18 mouse cellular contexts compared by ENCODE assay signal in the genomic region with DNA sequence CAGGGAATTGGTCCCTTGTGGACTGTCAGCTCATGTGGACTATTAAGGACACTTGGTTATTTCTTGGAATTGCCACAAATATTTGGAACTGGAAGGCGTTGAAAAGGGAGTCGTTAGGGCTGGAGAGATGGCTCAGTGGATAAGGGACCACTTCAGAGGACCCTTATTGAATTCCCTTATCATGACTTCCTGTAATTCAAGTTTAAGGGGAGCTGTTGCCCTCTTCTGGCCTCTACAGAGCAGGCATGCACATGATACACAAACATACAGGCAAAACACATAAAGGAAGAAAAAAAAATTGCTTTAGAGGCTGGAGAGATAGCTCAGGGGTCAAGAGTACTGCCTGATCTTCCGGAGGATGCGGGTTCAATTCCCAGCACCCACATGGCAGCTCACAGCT. TPM values are rescaled to one million over a fixed set of nuclear protein-coding genes. Genes with fewer than 3 reads are reported as not detected.
DNase-seq lines count a peak whose midpoint lies in the region; ATAC-seq and TF ChIP-seq lines count a peak whose summit lies in the region.
"Had no signal": no experiment of that assay in that cellular context is flagged by ENCODE, and none has a peak within 500 bp of the region (broad histone marks: within the 10 kb centered on the region; RNA-seq: fewer than 3 reads in every experiment).

No protein-coding gene starts in this region.

- no peaks in the 10 kb centered on the region for H3K9me3 ChIP-seq in heart, embryonic 11.5 days (replicated peaks; ENCODE audit: control insufficient read depth, low read length)
- H3K9me3 ChIP-seq in kidney, postnatal 0 days (replicated peaks; ENCODE audit: low read length): no peaks in the 10 kb centered on the region
- no peaks in the 10 kb centered on the region for H3K9me3 ChIP-seq in lung, postnatal 0 days (ENCODE audit: low read length)
- no peaks in the 10 kb centered on the region for H3K9me3 ChIP-seq in embryonic facial prominence, embryonic 10.5 days
- H3K9me3 ChIP-seq: forebrain, embryonic 13.5 days; heart, embryonic 10.5 days; hindbrain, embryonic 15.5 days had no signal

- ATAC-seq in heart, embryonic 11.5 days (replicated peaks; ENCODE audit: insufficient number of reproducible peaks, low FRiP score, low TSS enrichment): no peak
- no peak for ATAC-seq in kidney, postnatal 0 days (replicated peaks; ENCODE audit: low FRiP score, low read depth)
- ATAC-seq in lung, postnatal 0 days: no peak
- ATAC-seq: activated CD4-positive, CD25-positive, alpha-beta regulatory T cell, adult 4 months; forebrain, embryonic 13.5 days; Patski had no signal

- no peak overlapping the region for H3K4me3 ChIP-seq in heart, adult 2 months
- no peak overlapping the region for H3K4me3 ChIP-seq in heart, embryonic 11.5 days (ENCODE audit: low read depth, low read length)
- no peak overlapping the region for H3K4me3 ChIP-seq in kidney, postnatal 0 days (replicated peaks; ENCODE audit: low read depth, low read length)
- no peak overlapping the region for H3K4me3 ChIP-seq in lung, postnatal 0 days (ENCODE audit: low read depth, low read length)
- no peak overlapping the region for H3K4me3 ChIP-seq in embryonic facial prominence, embryonic 10.5 days
- H3K4me3 ChIP-seq: forebrain, embryonic 13.5 days; heart, embryonic 10.5 days; hindbrain, embryonic 15.5 days had no signal

- intact Hi-C loops in heart, adult 2 months (cut with DNase I): no loop called here

- no peak for TF ChIP-seq EP300 in heart, adult 2 months (IDR thresholded peaks at IDR 0.05; ENCODE audit: insufficient read depth, low read depth, low read length)
- no peak for TF ChIP-seq EP300 in lung, postnatal 0 days (IDR thresholded peaks at IDR 0.05)

- TF ChIP-seq CTCF in heart, adult 2 months (IDR thresholded peaks at IDR 0.05): peak; percentile 31
- peak; percentile 34; the same call in 1 of the 2 replicates for TF ChIP-seq CTCF in kidney, postnatal 0 days (IDR thresholded peaks at IDR 0.05; ENCODE audit: low read depth)
- TF ChIP-seq CTCF in lung, postnatal 0 days (IDR thresholded peaks at IDR 0.05): peak; percentile 33

- H3K27ac ChIP-seq in heart, adult 2 months: no peak overlapping the region
- H3K27ac ChIP-seq in heart, embryonic 11.5 days (ENCODE audit: low read depth, low read length): no peak overlapping the region
- H3K27ac ChIP-seq in kidney, postnatal 0 days: no peak overlapping the region
- H3K27ac ChIP-seq in lung, postnatal 0 days (ENCODE audit: low read length): no peak overlapping the region
- H3K27ac ChIP-seq in embryonic facial prominence, embryonic 10.5 days (replicated peaks): no peak overlapping the region
- H3K27ac ChIP-seq: forebrain, embryonic 13.5 days; heart, embryonic 10.5 days; hindbrain, embryonic 15.5 days had no signal

- no peak overlapping the region for H3K4me2 ChIP-seq in heart, embryonic 11.5 days
- H3K4me2 ChIP-seq in kidney, postnatal 0 days (ENCODE audit: low read length): no peak overlapping the region
- no peak overlapping the region for H3K4me2 ChIP-seq in lung, postnatal 0 days (replicated peaks; ENCODE audit: low read depth, low read length)
- H3K4me2 ChIP-seq: forebrain, embryonic 13.5 days; hindbrain, embryonic 15.5 days had no signal

- H3K9ac ChIP-seq in heart, adult 2 months (ENCODE audit: low read depth, low read length): no peak overlapping the region
- H3K9ac ChIP-seq in heart, embryonic 11.5 days (ENCODE audit: low read depth, low read length): no peak overlapping the region
- no peak overlapping the region for H3K9ac ChIP-seq in kidney, postnatal 0 days (ENCODE audit: low read depth, low read length)
- no peak overlapping the region for H3K9ac ChIP-seq in lung, postnatal 0 days (replicated peaks; ENCODE audit: low read depth)
- H3K9ac ChIP-seq: forebrain, embryonic 13.5 days; hindbrain, embryonic 15.5 days had no signal

- DNase-seq in heart, adult 2 months: no peak
- no peak for DNase-seq in kidney, postnatal 0 days (ENCODE audit: low spot score)
- DNase-seq in kidney, postnatal 10 days: no peak
- DNase-seq in lung, postnatal 0 days (ENCODE audit: low spot score): no peak
- DNase-seq in lung, postnatal 4 days: no peak
- no peak for DNase-seq in embryonic facial prominence, embryonic 10.5 days (ENCODE audit: low spot score)
- DNase-seq: adrenal gland, postnatal 14 days; cerebellum, adult 11-12 months; cerebellum, adult 9-10 months; cerebellum, postnatal 25 days; gastrocnemius, postnatal 36 days; heart, adult 11 months had no signal

- H3K79me2 ChIP-seq in heart, adult 2 months (replicated peaks; ENCODE audit: control insufficient read depth, insufficient read depth, low read length): no peaks in the 10 kb centered on the region

- no peaks in the 10 kb centered on the region for H3K36me3 ChIP-seq in heart, adult 2 months (ENCODE audit: control insufficient read depth, insufficient read depth, low read length)
- H3K36me3 ChIP-seq in heart, embryonic 11.5 days (ENCODE audit: control insufficient read depth, insufficient read depth, low read length): peaks cover 26% of the 10 kb centered on the region
- peaks cover 40% of the 10 kb centered on the region for H3K36me3 ChIP-seq in kidney, postnatal 0 days (ENCODE audit: insufficient read depth, low read length)
- peaks cover 32% of the 10 kb centered on the region for H3K36me3 ChIP-seq in lung, postnatal 0 days (ENCODE audit: insufficient read depth, low read length)
- peaks cover 54% of the 10 kb centered on the region for H3K36me3 ChIP-seq in embryonic facial prominence, embryonic 10.5 days (replicated peaks)

- no peaks in the 10 kb centered on the region for H3K4me1 ChIP-seq in heart, adult 2 months (ENCODE audit: control insufficient read depth, insufficient read depth, low read length)
- H3K4me1 ChIP-seq in heart, embryonic 11.5 days (ENCODE audit: control insufficient read depth, insufficient read depth, low read length): no peaks in the 10 kb centered on the region
- H3K4me1 ChIP-seq in kidney, postnatal 0 days (replicated peaks; ENCODE audit: insufficient read depth, low read length): no peaks in the 10 kb centered on the region
- no peaks in the 10 kb centered on the region for H3K4me1 ChIP-seq in lung, postnatal 0 days (ENCODE audit: insufficient read depth, low read depth, low read length)
- no peaks in the 10 kb centered on the region for H3K4me1 ChIP-seq in embryonic facial prominence, embryonic 10.5 days
- H3K4me1 ChIP-seq: forebrain, embryonic 13.5 days; heart, embryonic 10.5 days; hindbrain, embryonic 15.5 days had no signal

- no peaks in the 10 kb centered on the region for H3K27me3 ChIP-seq in heart, adult 2 months (ENCODE audit: control insufficient read depth, insufficient read depth, low read length)
- H3K27me3 ChIP-seq in heart, embryonic 11.5 days (ENCODE audit: control insufficient read depth, insufficient read depth, low read length): no peaks in the 10 kb centered on the region
- H3K27me3 ChIP-seq in kidney, postnatal 0 days (ENCODE audit: insufficient read depth, low read length): no peaks in the 10 kb centered on the region
- H3K27me3 ChIP-seq in lung, postnatal 0 days (replicated peaks; ENCODE audit: insufficient read depth, low read length): no peaks in the 10 kb centered on the region
- no peaks in the 10 kb centered on the region for H3K27me3 ChIP-seq in embryonic facial prominence, embryonic 10.5 days (replicated peaks; ENCODE audit: low read depth, poor library complexity, severe bottlenecking)
- H3K27me3 ChIP-seq: forebrain, embryonic 13.5 days; hindbrain, embryonic 15.5 days; Patski had no signal

- TF ChIP-seq POLR2A in heart, adult 2 months (IDR thresholded peaks at IDR 0.05; ENCODE audit: insufficient read depth, low read depth, low read length): no peak

- 51% methylated on average over 4 of the region's 4 CpGs for WGBS in heart, adult 2 months
- WGBS in heart, embryonic 11.5 days (ENCODE audit: insufficient replicate concordance): 77% methylated on average over 4 of the region's 4 CpGs
- 70% methylated on average over 4 of the region's 4 CpGs for WGBS in kidney, postnatal 0 days
- 53% methylated on average over 4 of the region's 4 CpGs for WGBS in lung, postnatal 0 days
- WGBS in embryonic facial prominence, embryonic 10.5 days: 94% methylated on average over 4 of the region's 4 CpGs

RNA-seq across cellular contexts. Expression of gene Pabpc1l, which starts 5.3 kb away (rescaled TPM):
- total RNA-seq in heart, adult 2 months (2021): under 1 TPM; 0.32 to 0.63 TPM
- 0.73 and 0.90 TPM in 2 replicates for polyA plus RNA-seq in heart, adult 2 months (2012; rRNA removed)
- 0.61 and 0.66 TPM in 2 replicates for polyA plus RNA-seq in heart, embryonic 11.5 days (2014; fragmentation: Nextera tagmentation; extraction: Ambion mirVana)
- 2.7 and 4.0 TPM in 2 replicates for polyA plus RNA-seq in kidney, postnatal 0 days (2015; fragmentation: Nextera tagmentation; extraction: Ambion mirVana)
- 0.36 and 0.60 TPM in 2 replicates for polyA plus RNA-seq in lung, postnatal 0 days (2015; fragmentation: Nextera tagmentation; extraction: Ambion mirVana)
- polyA plus RNA-seq in embryonic facial prominence, embryonic 10.5 days (2016; fragmentation: Nextera tagmentation; extraction: Ambion mirVana): 1.6 and 1.9 TPM in 2 replicates

RNA-seq across cellular contexts. Expression of gene Ywhab, which starts 25.2 kb away (rescaled TPM):
- 10 to 100 TPM; 71.9 to 73.1 TPM for total RNA-seq in heart, adult 2 months (2021)
- polyA plus RNA-seq in heart, adult 2 months (2012; rRNA removed): 26.8 and 37.1 TPM in 2 replicates
- 254 and 271 TPM in 2 replicates for polyA plus RNA-seq in heart, embryonic 11.5 days (2014; fragmentation: Nextera tagmentation; extraction: Ambion mirVana)
- polyA plus RNA-seq in kidney, postnatal 0 days (2015; fragmentation: Nextera tagmentation; extraction: Ambion mirVana): 261 and 288 TPM in 2 replicates
- polyA plus RNA-seq in lung, postnatal 0 days (2015; fragmentation: Nextera tagmentation; extraction: Ambion mirVana): 263 and 295 TPM in 2 replicates
- 326 and 327 TPM in 2 replicates for polyA plus RNA-seq in embryonic facial prominence, embryonic 10.5 days (2016; fragmentation: Nextera tagmentation; extraction: Ambion mirVana)

RNA-seq across cellular contexts. Expression of gene Stk4, which starts 50.2 kb away (rescaled TPM):
- total RNA-seq in heart, adult 2 months (2021): 10 to 100 TPM; 14.3 to 14.7 TPM
- polyA plus RNA-seq in heart, adult 2 months (2012; rRNA removed): 6.4 and 10.7 TPM in 2 replicates
- 20.8 and 21.4 TPM in 2 replicates for polyA plus RNA-seq in heart, embryonic 11.5 days (2014; fragmentation: Nextera tagmentation; extraction: Ambion mirVana)
- polyA plus RNA-seq in kidney, postnatal 0 days (2015; fragmentation: Nextera tagmentation; extraction: Ambion mirVana): 15.2 and 17.1 TPM in 2 replicates
- 26.3 and 27.0 TPM in 2 replicates for polyA plus RNA-seq in lung, postnatal 0 days (2015; fragmentation: Nextera tagmentation; extraction: Ambion mirVana)
- 33.1 and 34.8 TPM in 2 replicates for polyA plus RNA-seq in embryonic facial prominence, embryonic 10.5 days (2016; fragmentation: Nextera tagmentation; extraction: Ambion mirVana)

RNA-seq across cellular contexts. Expression of gene Tomm34, which starts 51.0 kb away (rescaled TPM):
- 10 to 100 TPM; 18.5 to 22.9 TPM for total RNA-seq in heart, adult 2 months (2021)
- polyA plus RNA-seq in heart, adult 2 months (2012; rRNA removed): 24.7 and 28.7 TPM in 2 replicates
- polyA plus RNA-seq in heart, embryonic 11.5 days (2014; fragmentation: Nextera tagmentation; extraction: Ambion mirVana): 56.7 and 59.1 TPM in 2 replicates
- 42.3 and 49.8 TPM in 2 replicates for polyA plus RNA-seq in kidney, postnatal 0 days (2015; fragmentation: Nextera tagmentation; extraction: Ambion mirVana)
- polyA plus RNA-seq in lung, postnatal 0 days (2015; fragmentation: Nextera tagmentation; extraction: Ambion mirVana): 27.2 and 30.3 TPM in 2 replicates
- polyA plus RNA-seq in embryonic facial prominence, embryonic 10.5 days (2016; fragmentation: Nextera tagmentation; extraction: Ambion mirVana): 68.1 and 71.9 TPM in 2 replicates
